Comparison of ENCODE assay signal across 8 mouse cellular contexts in the genomic region with DNA sequence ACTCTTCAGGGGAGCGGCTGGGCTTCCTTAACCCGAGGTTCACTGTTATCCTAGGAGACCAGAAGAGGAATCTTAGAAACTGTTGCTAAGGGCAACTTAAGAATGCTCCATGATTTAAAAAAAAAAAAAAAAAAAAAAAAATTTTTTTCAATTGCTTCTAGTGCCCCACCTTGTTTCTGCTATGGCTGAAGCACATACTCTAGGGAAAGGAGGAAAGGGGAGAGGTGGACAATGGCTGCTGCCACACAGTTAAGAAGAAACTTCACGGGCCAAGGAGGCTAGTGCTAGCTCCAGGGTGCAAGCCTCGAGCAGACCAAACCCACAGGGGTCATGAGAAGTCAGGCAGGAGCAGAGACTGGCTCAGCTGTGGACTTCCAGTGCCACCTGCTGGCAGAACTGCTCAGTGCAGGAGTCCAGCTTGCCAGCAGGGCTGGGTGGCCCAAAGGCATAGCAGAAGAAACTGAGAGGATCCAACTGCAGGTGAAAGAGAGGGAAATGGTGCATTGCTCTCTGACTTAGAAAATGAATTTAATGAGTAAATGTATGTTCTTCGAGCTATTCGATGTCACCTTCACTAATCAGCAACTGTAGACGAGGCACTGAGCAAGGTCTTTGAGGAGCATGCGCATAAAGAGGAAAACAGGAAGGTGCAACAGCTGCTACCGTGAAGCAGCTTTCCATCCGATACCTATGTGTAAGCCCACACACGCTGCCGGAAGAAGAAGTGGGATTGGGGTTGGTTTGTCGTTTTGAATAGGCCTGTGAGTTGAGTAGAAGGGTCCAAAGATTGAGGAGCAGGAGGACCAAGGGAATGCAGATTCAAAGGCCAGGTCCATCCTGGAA. TPM values are rescaled to one million over a fixed set of nuclear protein-coding genes. Genes with fewer than 3 reads are reported as not detected.
DNase-seq lines count a peak whose midpoint lies in the region; ATAC-seq and TF ChIP-seq lines count a peak whose summit lies in the region.

No protein-coding gene starts in this region.

- H3K27ac ChIP-seq in bone marrow, adult 2 months (ENCODE audit: control insufficient read depth, insufficient read depth, low read depth, low read length, poor library complexity), result no peak overlapping the region
- no peak overlapping the region for H3K27ac ChIP-seq in heart, embryonic 15.5 days
- no peak overlapping the region for H3K27ac ChIP-seq in liver, embryonic 12.5 days
- H3K27ac ChIP-seq in stomach, embryonic 14.5 days (ENCODE audit: low read length), result no peak overlapping the region

- peak; percentile 91 to 92 for DNase-seq in B cell, adult 2 months
- DNase-seq in kidney, postnatal 10 days, result peak; percentile 92
- DNase-seq in neural tube, embryonic 10.5 days (ENCODE audit: extremely low spot score, low spot score), result peak; percentile 93

- H3K36me3 ChIP-seq in heart, embryonic 15.5 days, result no peaks in the 10 kb centered on the region
- peaks cover 11% of the 10 kb centered on the region for H3K36me3 ChIP-seq in liver, embryonic 12.5 days
- no peaks in the 10 kb centered on the region for H3K36me3 ChIP-seq in stomach, embryonic 14.5 days (ENCODE audit: control insufficient read depth, insufficient read depth, low read length)

- TF ChIP-seq POLR2A in bone marrow, adult 2 months (IDR thresholded peaks at IDR 0.05; ENCODE audit: borderline replicate concordance, control insufficient read depth, low read depth, low read length), result no peak

- H3K27me3 ChIP-seq in heart, embryonic 15.5 days, result no peaks in the 10 kb centered on the region
- no peaks in the 10 kb centered on the region for H3K27me3 ChIP-seq in liver, embryonic 12.5 days (replicated peaks)
- H3K27me3 ChIP-seq in stomach, embryonic 14.5 days (ENCODE audit: control insufficient read depth, insufficient read depth, low read length), result no peaks in the 10 kb centered on the region

- ATAC-seq in erythroblast, adult 5-6 weeks (replicated peaks; ENCODE audit: low FRiP score, poor library complexity, severe bottlenecking), result peak; percentile 89
- ATAC-seq in heart, embryonic 15.5 days (replicated peaks; ENCODE audit: insufficient number of reproducible peaks, insufficient read depth, low FRiP score, low read depth), result peak; percentile 48; the same call in 1 of the 2 replicates
- peak; percentile 71 for ATAC-seq in liver, embryonic 12.5 days
- peak; percentile 54; the same call in 1 of the 2 replicates for ATAC-seq in stomach, embryonic 14.5 days (ENCODE audit: insufficient number of reproducible peaks, insufficient read depth, low FRiP score, low read depth)

- WGBS in bone marrow, adult 2 months, result 7% methylated on average over 13 of the region's 13 CpGs
- WGBS in heart, embryonic 15.5 days, result 35% methylated on average over 13 of the region's 13 CpGs
- 30% methylated on average over 13 of the region's 13 CpGs for WGBS in liver, embryonic 12.5 days (ENCODE audit: insufficient replicate concordance)
- 34% methylated on average over 13 of the region's 13 CpGs for WGBS in stomach, embryonic 14.5 days

- no peak overlapping the region for H3K9ac ChIP-seq in heart, embryonic 15.5 days
- H3K9ac ChIP-seq in liver, embryonic 12.5 days, result no peak overlapping the region
- no peak overlapping the region for H3K9ac ChIP-seq in stomach, embryonic 14.5 days (replicated peaks; ENCODE audit: low read depth, low read length)

- no peak overlapping the region for H3K4me3 ChIP-seq in bone marrow, adult 2 months (replicated peaks; ENCODE audit: control insufficient read depth, low read depth, low read length)
- H3K4me3 ChIP-seq in heart, embryonic 15.5 days, result no peak overlapping the region
- H3K4me3 ChIP-seq in liver, embryonic 12.5 days, result no peak overlapping the region
- no peak overlapping the region for H3K4me3 ChIP-seq in stomach, embryonic 14.5 days (ENCODE audit: low read depth, low read length)

- H3K4me1 ChIP-seq in bone marrow, adult 2 months (ENCODE audit: control insufficient read depth, insufficient read depth, low read length), result peaks cover 3% of the 10 kb centered on the region
- peaks cover 7% of the 10 kb centered on the region; the same call in 1 of the 2 replicates for H3K4me1 ChIP-seq in heart, embryonic 15.5 days (replicated peaks)
- H3K4me1 ChIP-seq in liver, embryonic 12.5 days, result peaks cover 29% of the 10 kb centered on the region
- peaks cover 8% of the 10 kb centered on the region; the same call in 1 of the 2 replicates for H3K4me1 ChIP-seq in stomach, embryonic 14.5 days (ENCODE audit: control insufficient read depth, insufficient read depth, low read length)

- no peak overlapping the region for H3K4me2 ChIP-seq in heart, embryonic 15.5 days
- H3K4me2 ChIP-seq in liver, embryonic 12.5 days, result no peak overlapping the region
- H3K4me2 ChIP-seq in stomach, embryonic 14.5 days (replicated peaks; ENCODE audit: low read depth, low read length), result no peak overlapping the region

- no peaks in the 10 kb centered on the region for H3K9me3 ChIP-seq in heart, embryonic 15.5 days (replicated peaks)
- H3K9me3 ChIP-seq in liver, embryonic 12.5 days (replicated peaks), result no peaks in the 10 kb centered on the region
- H3K9me3 ChIP-seq in stomach, embryonic 14.5 days (ENCODE audit: control insufficient read depth, low read depth, low read length), result no peaks in the 10 kb centered on the region

- TF ChIP-seq CTCF in bone marrow, adult 2 months (IDR thresholded peaks at IDR 0.05; ENCODE audit: control insufficient read depth, insufficient read depth, low read length), result peak; percentile 100

RNA-seq across cellular contexts. Expression of a gene that starts 14.3 kb away (rescaled TPM):
- 15.4 and 20.5 TPM in 2 replicates for polyA plus RNA-seq in bone marrow, adult 2 months (2011; ENCODE audit: insufficient read depth, insufficient read length, low replicate concordance, missing spikeins)
- total RNA-seq in erythroblast, adult 5-6 weeks (2015; ENCODE audit: low replicate concordance), result 13.6 and 28.2 TPM in 2 replicates
- 39.8 and 43.4 TPM in 2 replicates for total RNA-seq in erythroblast, adult 5-6 weeks (2017; ENCODE audit: low replicate concordance)
- polyA plus RNA-seq in heart, embryonic 15.5 days (2015; fragmentation: Nextera tagmentation; extraction: Ambion mirVana), result 17.8 and 23.3 TPM in 2 replicates
- polyA plus RNA-seq in liver, embryonic 12.5 days (2016; fragmentation: Nextera tagmentation; extraction: Ambion mirVana), result 18.0 and 18.7 TPM in 2 replicates
- polyA plus RNA-seq in stomach, embryonic 14.5 days (2014; fragmentation: Nextera tagmentation; extraction: Ambion mirVana), result 26.5 and 29.8 TPM in 2 replicates
